Mouse (Mus musculus) layer of hippocampus, adult 2 months (tissue): ENCODE measurements around the gene Methig1. TPM values are rescaled to one million over a fixed set of nuclear protein-coding genes. Genes with fewer than 3 reads are reported as not detected.
"Not testable (repeated sequence)": the region's sequence is repeated elsewhere in the genome, so short reads cannot be mapped to it uniquely, and the experiment has no call there.

ENCODE experiments used
- DNase-seq, 2 experiments: peaks; one replicate each; pipeline ENCODE4 v3.0.0; 2022; ENCODE audit warnings: low spot score in 2 of 2
- H3K27ac ChIP-seq: fragments of 200-600 bp; 2 replicates; pipeline ENCODE4 v1.8.1; 2022
- H3K4me3 ChIP-seq: fragments of 200-600 bp; 2 replicates; pipeline ENCODE4 v1.8.1; 2022; ENCODE audit warnings: mild to moderate bottlenecking
- CTCF ChIP-seq: fragments of 200-600 bp; conservative IDR thresholded peaks from 2 replicates; pipeline ENCODE4 v1.8.1; 2022; ENCODE audit warnings: antibody characterized with exemption, mild to moderate bottlenecking, moderate library complexity
- total RNA-seq, 2 experiments: library from RNA; stranded (reverse); gene quantifications; 2 replicates each; pipeline ENCODE4 v1.2.3; 2021

The Methig1 gene
- total RNA-seq, 2 experiments from 2014 or later: not detected

- no peak for DNase-seq
- Histone ChIP-seq H3K4me3 (no peak overlapping the region), H3K27ac (no peak overlapping the region)
- no peak for TF ChIP-seq CTCF
Measured at GRCm38 (mm10) chr15:100355876-100356275, 2.9 kb downstream of the Methig1 start.

GRCm38 (mm10) chr15:100364242-100364641 lies 11.3 kb downstream of the Methig1 start, which contains the start of gene Higd1c:
Gene Higd1c, plus strand, starts transcription at chr15:100364542.
- Histone ChIP-seq H3K4me3 (no peak within 1 kb of the TSS), H3K27ac (no peak within 1 kb of the TSS)
- no peak for TF ChIP-seq CTCF
- no peak for DNase-seq

GRCm38 (mm10) chr15:100365967-100366366 lies 13.0 kb downstream of the Methig1 start:
- DNase-seq, H3K4me3 ChIP-seq, H3K27ac ChIP-seq: not testable (repeated sequence)

GRCm38 (mm10) chr15:100367119-100367518 lies 14.2 kb downstream of the Methig1 start:
- Histone ChIP-seq H3K27ac (no peak overlapping the region), H3K4me3 (no peak overlapping the region)
- no peak for DNase-seq
- TF ChIP-seq CTCF: no peak

- TF ChIP-seq CTCF: peak; percentile 86
- peak; percentile 65 to 82 for DNase-seq
- Histone ChIP-seq H3K27ac (no peak overlapping the region), H3K4me3 (no peak overlapping the region)
Measured at GRCm38 (mm10) chr15:100375066-100375465, 22.1 kb downstream of the Methig1 start.

- not testable (repeated sequence) for H3K27ac ChIP-seq, H3K4me3 ChIP-seq
- peak; percentile 39 to 54 for DNase-seq
- TF ChIP-seq CTCF: peak; percentile 56
Measured at GRCm38 (mm10) chr15:100377847-100378505, 25.0 kb downstream of the Methig1 start.

GRCm38 (mm10) chr15:100379658-100380057 lies 26.7 kb downstream of the Methig1 start:
- no peak for TF ChIP-seq CTCF

GRCm38 (mm10) chr15:100380104-100380503 lies 27.2 kb downstream of the Methig1 start:
- no peak overlapping the region for H3K4me3 ChIP-seq
- no peak for DNase-seq
- no peak overlapping the region for H3K27ac ChIP-seq
- no peak for TF ChIP-seq CTCF

More at GRCm38 (mm10) chr15:100379658-100380057, 26.7 kb downstream of the Methig1 start:
- Histone ChIP-seq H3K4me3 (no peak overlapping the region), H3K27ac (no peak overlapping the region)
- DNase-seq: no peak

- TF ChIP-seq CTCF: no peak
- no peak for DNase-seq
- H3K4me3 ChIP-seq: no peak overlapping the region
- no peak overlapping the region for H3K27ac ChIP-seq
Measured at GRCm38 (mm10) chr15:100385705-100386104, 32.8 kb downstream of the Methig1 start.

GRCm38 (mm10) chr15:100387544-100388223 lies 34.7 kb downstream of the Methig1 start:
- no peak overlapping the region for H3K4me3 ChIP-seq
- DNase-seq: no peak
- no peak for TF ChIP-seq CTCF
- H3K27ac ChIP-seq: no peak overlapping the region

- DNase-seq: no peak
- no peak for TF ChIP-seq CTCF
- H3K27ac ChIP-seq: no peak overlapping the region
- H3K4me3 ChIP-seq: no peak overlapping the region
Measured at GRCm38 (mm10) chr15:100388224-100388835, 35.4 kb downstream of the Methig1 start.

GRCm38 (mm10) chr15:100388886-100389285 lies 35.9 kb downstream of the Methig1 start:
- no peak for DNase-seq
- Histone ChIP-seq H3K27ac (no peak overlapping the region), H3K4me3 (no peak overlapping the region)
- no peak for TF ChIP-seq CTCF

- H3K27ac ChIP-seq: no peak overlapping the region
- DNase-seq: no peak
- H3K4me3 ChIP-seq: no peak overlapping the region
- no peak for TF ChIP-seq CTCF
Measured at GRCm38 (mm10) chr15:100391066-100391465, 38.1 kb downstream of the Methig1 start.
